8 mouse cellular contexts compared by ENCODE assay signal in the genomic region with DNA sequence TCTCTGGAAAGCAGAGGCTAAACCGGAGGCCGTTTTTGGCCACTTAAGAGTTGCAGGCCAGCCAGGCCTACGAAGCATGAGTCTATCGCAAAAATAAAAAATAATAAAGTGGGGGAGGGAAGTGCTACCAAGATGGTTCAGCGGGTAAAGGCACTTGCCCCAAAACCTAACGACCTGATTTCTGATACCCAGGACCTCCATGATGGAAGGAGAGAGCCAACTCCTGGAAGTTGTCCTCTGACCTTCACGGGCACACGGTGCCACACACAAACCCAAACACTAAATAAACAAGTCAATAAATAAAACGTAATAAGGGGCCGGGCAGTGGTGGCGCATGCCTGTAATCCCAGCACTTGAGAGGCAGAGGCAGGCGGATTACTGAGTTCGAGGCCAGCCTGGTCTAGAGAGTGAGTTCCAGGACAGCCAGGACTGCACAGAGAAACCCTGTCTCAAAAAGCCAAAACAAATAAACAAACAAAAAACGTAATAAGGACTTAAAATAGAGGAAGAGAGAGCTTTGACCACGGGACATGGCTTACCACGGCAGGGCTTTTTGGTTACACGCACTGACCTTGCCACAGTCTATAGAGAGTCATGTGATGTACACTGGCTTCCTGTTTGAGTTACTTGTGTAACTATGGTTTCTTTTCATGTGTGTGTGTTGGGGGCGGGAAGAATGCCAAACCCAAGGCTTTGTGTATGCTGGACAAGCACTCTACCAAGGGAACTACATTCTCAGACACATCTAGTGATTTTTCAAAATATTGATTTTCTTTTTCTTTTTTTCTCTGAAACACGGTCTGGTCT. TPM values are rescaled to one million over a fixed set of nuclear protein-coding genes. Genes with fewer than 3 reads are reported as not detected.
DNase-seq lines count a peak whose midpoint lies in the region; ATAC-seq and TF ChIP-seq lines count a peak whose summit lies in the region.

No protein-coding gene starts in this region.

- peak overlapping the region; percentile 41 for H3ac ChIP-seq in myocyte (ENCODE audit: control insufficient read depth, insufficient read length)

- H3K9ac ChIP-seq in kidney, embryonic 16.5 days (replicated peaks; ENCODE audit: low read length), result peak overlapping the region; percentile 81
- no peak overlapping the region for H3K9ac ChIP-seq in embryonic facial prominence, embryonic 15.5 days
- no peak overlapping the region for H3K9ac ChIP-seq in midbrain, embryonic 14.5 days (replicated peaks; ENCODE audit: low read length)

- no peaks in the 10 kb centered on the region for H3K36me3 ChIP-seq in kidney, embryonic 16.5 days (ENCODE audit: insufficient read depth, low read length)
- H3K36me3 ChIP-seq in embryonic facial prominence, embryonic 15.5 days, result no peaks in the 10 kb centered on the region
- H3K36me3 ChIP-seq in limb, embryonic 10.5 days, result 0 out of 2 replicates have a peak, but pooled peaks cover 3% of the 10 kb centered on the region
- no peaks in the 10 kb centered on the region for H3K36me3 ChIP-seq in myocyte (ENCODE audit: control insufficient read depth, insufficient read depth)
- H3K36me3 ChIP-seq in midbrain, embryonic 14.5 days (ENCODE audit: control insufficient read depth, insufficient read depth, low read length), result no peaks in the 10 kb centered on the region

- peaks cover 17% of the 10 kb centered on the region for H3K79me2 ChIP-seq in myocyte (ENCODE audit: control insufficient read depth, insufficient read depth)

- peak overlapping the region; percentile 90 for H3K4me2 ChIP-seq in kidney, embryonic 16.5 days (replicated peaks; ENCODE audit: low read depth, low read length)
- H3K4me2 ChIP-seq in embryonic facial prominence, embryonic 15.5 days (replicated peaks), result peak overlapping the region; percentile 93
- H3K4me2 ChIP-seq in myocyte (ENCODE audit: low read depth), result peak overlapping the region; percentile 78
- no peak overlapping the region; the same call in 1 of the 2 replicates for H3K4me2 ChIP-seq in midbrain, embryonic 14.5 days (ENCODE audit: low read length)

- no peaks in the 10 kb centered on the region for H3K27me3 ChIP-seq in kidney, embryonic 16.5 days (ENCODE audit: insufficient read depth, low read length)
- no peaks in the 10 kb centered on the region for H3K27me3 ChIP-seq in embryonic facial prominence, embryonic 15.5 days
- H3K27me3 ChIP-seq in limb, embryonic 10.5 days (ENCODE audit: low read depth, poor library complexity, severe bottlenecking), result peaks cover 35% of the 10 kb centered on the region
- H3K27me3 ChIP-seq in myocyte (ENCODE audit: control insufficient read depth, insufficient read depth, insufficient read length), result no peaks in the 10 kb centered on the region
- H3K27me3 ChIP-seq in midbrain, embryonic 14.5 days (ENCODE audit: control insufficient read depth, insufficient read depth, low read length), result peaks cover 23% of the 10 kb centered on the region

- WGBS in kidney, embryonic 16.5 days, result 76% methylated on average over 19 of the region's 19 CpGs
- 74% methylated on average over 19 of the region's 19 CpGs for WGBS in embryonic facial prominence, embryonic 15.5 days
- 80% methylated on average over 19 of the region's 19 CpGs for WGBS in limb, embryonic 10.5 days
- WGBS in midbrain, embryonic 14.5 days, result 76% methylated on average over 19 of the region's 19 CpGs

- ATAC-seq in kidney, embryonic 16.5 days (ENCODE audit: low FRiP score, low TSS enrichment), result no peak
- no peak for ATAC-seq in embryonic facial prominence, embryonic 15.5 days (ENCODE audit: insufficient number of reproducible peaks, low FRiP score, low TSS enrichment, low read depth)
- ATAC-seq in midbrain, embryonic 14.5 days (ENCODE audit: low FRiP score, low TSS enrichment), result no peak

- TF ChIP-seq POLR2A in myocyte (IDR thresholded peaks at IDR 0.05; ENCODE audit: insufficient read length, low read depth), result no peak

- peaks cover 35% of the 10 kb centered on the region for H3K4me1 ChIP-seq in kidney, embryonic 16.5 days (ENCODE audit: insufficient read depth, low read length)
- H3K4me1 ChIP-seq in embryonic facial prominence, embryonic 15.5 days, result peaks cover 43% of the 10 kb centered on the region
- peaks cover 47% of the 10 kb centered on the region for H3K4me1 ChIP-seq in limb, embryonic 10.5 days
- H3K4me1 ChIP-seq in midbrain, embryonic 14.5 days (ENCODE audit: control insufficient read depth, insufficient read depth, low read length), result 0 out of 2 replicates have a peak, but pooled peaks cover 8% of the 10 kb centered on the region

- peaks cover 4% of the 10 kb centered on the region; the same call in 1 of the 2 replicates for H3K9me3 ChIP-seq in kidney, embryonic 16.5 days (ENCODE audit: low read length)
- no peaks in the 10 kb centered on the region for H3K9me3 ChIP-seq in embryonic facial prominence, embryonic 15.5 days (replicated peaks)
- no peaks in the 10 kb centered on the region for H3K9me3 ChIP-seq in limb, embryonic 10.5 days (replicated peaks)
- H3K9me3 ChIP-seq in midbrain, embryonic 14.5 days (ENCODE audit: control insufficient read depth, low read length), result no peaks in the 10 kb centered on the region

- H3K27ac ChIP-seq in kidney, embryonic 16.5 days (ENCODE audit: low read length), result peak overlapping the region; percentile 81
- peak overlapping the region; percentile 82 for H3K27ac ChIP-seq in embryonic facial prominence, embryonic 15.5 days (replicated peaks)
- H3K27ac ChIP-seq in limb, embryonic 10.5 days, result peak overlapping the region; percentile 91
- H3K27ac ChIP-seq in midbrain, embryonic 14.5 days (replicated peaks; ENCODE audit: low read depth, low read length), result no peak overlapping the region

- DNase-seq in kidney, adult 11 months, result no peak
- DNase-seq in limb, embryonic 10.5 days (ENCODE audit: low spot score), result no peak
- DNase-seq in urinary bladder, postnatal 14 days (ENCODE audit: low spot score), result no peak
- no peak for DNase-seq in ovary, postnatal 14 days (ENCODE audit: low spot score)
- no peak for DNase-seq in midbrain, embryonic 14.5 days

- H3K4me3 ChIP-seq in kidney, embryonic 16.5 days (ENCODE audit: low read length), result peak overlapping the region; percentile 68
- H3K4me3 ChIP-seq in embryonic facial prominence, embryonic 15.5 days (replicated peaks), result peak overlapping the region; percentile 65; the same call in 1 of the 2 replicates
- H3K4me3 ChIP-seq in limb, embryonic 10.5 days, result peak overlapping the region; percentile 68
- H3K4me3 ChIP-seq in myocyte, result peak overlapping the region; percentile 79
- H3K4me3 ChIP-seq in midbrain, embryonic 14.5 days (replicated peaks; ENCODE audit: low read depth, low read length), result no peak overlapping the region

TF ChIP-seq in myocyte, 11 proteins besides CTCF, POLR2A, EP300 and RAD21:
- TF ChIP-seq USF1 (IDR thresholded peaks at IDR 0.05; ENCODE audit: low read depth) (peak; percentile 19), SRF (IDR thresholded peaks at IDR 0.05; ENCODE audit: control insufficient read depth, insufficient read length, low read depth) (no peak), MYOG (IDR thresholded peaks at IDR 0.05; ENCODE audit: control insufficient read depth in 1 of 3, insufficient read depth in 1 of 3, insufficient read length in 2 of 3, low read depth in 2 of 3) (no peak)

RNA-seq across cellular contexts. Expression of a gene that starts 0.9 kb away (rescaled TPM):
- 40.7 and 42.5 TPM in 2 replicates for polyA plus RNA-seq in kidney, embryonic 16.5 days (2015; fragmentation: Nextera tagmentation; extraction: Ambion mirVana)
- polyA plus RNA-seq in embryonic facial prominence, embryonic 15.5 days (2015; fragmentation: Nextera tagmentation; extraction: Ambion mirVana), result 44.3 and 50.1 TPM in 2 replicates
- 15.6 and 25.8 TPM in 2 replicates for polyA plus RNA-seq in limb, embryonic 10.5 days (2016; fragmentation: Nextera tagmentation; extraction: Ambion mirVana)
- polyA plus RNA-seq in myocyte (2012; fragmentation: generic; extraction: Trizol), result 137 TPM
- 8.5 and 12.3 TPM in 2 replicates for polyA plus RNA-seq in midbrain, embryonic 14.5 days (2014; fragmentation: Nextera tagmentation; extraction: Ambion mirVana)

RNA-seq across cellular contexts. Expression of a gene that starts 27.1 kb away (rescaled TPM):
- 197 and 211 TPM in 2 replicates for polyA plus RNA-seq in kidney, embryonic 16.5 days (2015; fragmentation: Nextera tagmentation; extraction: Ambion mirVana)
- 132 and 134 TPM in 2 replicates for polyA plus RNA-seq in embryonic facial prominence, embryonic 15.5 days (2015; fragmentation: Nextera tagmentation; extraction: Ambion mirVana)
- 295 and 349 TPM in 2 replicates for polyA plus RNA-seq in limb, embryonic 10.5 days (2016; fragmentation: Nextera tagmentation; extraction: Ambion mirVana)
- 113 TPM for polyA plus RNA-seq in myocyte (2012; fragmentation: generic; extraction: Trizol)
- polyA plus RNA-seq in midbrain, embryonic 14.5 days (2014; fragmentation: Nextera tagmentation; extraction: Ambion mirVana), result 109 and 113 TPM in 2 replicates

RNA-seq across cellular contexts. Expression of a gene that starts 43.1 kb away (rescaled TPM):
- 31.3 and 33.6 TPM in 2 replicates for polyA plus RNA-seq in kidney, embryonic 16.5 days (2015; fragmentation: Nextera tagmentation; extraction: Ambion mirVana)
- 23.7 and 25.8 TPM in 2 replicates for polyA plus RNA-seq in embryonic facial prominence, embryonic 15.5 days (2015; fragmentation: Nextera tagmentation; extraction: Ambion mirVana)
- polyA plus RNA-seq in limb, embryonic 10.5 days (2016; fragmentation: Nextera tagmentation; extraction: Ambion mirVana), result 38.6 and 41.4 TPM in 2 replicates
- 34.1 TPM for polyA plus RNA-seq in myocyte (2012; fragmentation: generic; extraction: Trizol)
- polyA plus RNA-seq in midbrain, embryonic 14.5 days (2014; fragmentation: Nextera tagmentation; extraction: Ambion mirVana), result 26.6 TPM in 2 replicates
